Mouse (Mus musculus) heart, embryonic 14.5 days (tissue): ENCODE data around the gene Ecel1. TPM values are rescaled to one million over a fixed set of nuclear protein-coding genes. Genes with fewer than 3 reads are reported as not detected.

ENCODE experiments used
- ATAC-seq: fragments of 200-750 bp; cut with Nextera tagmentation; 2 replicates; pipeline ENCODE4 v1.8.0; 2017; ENCODE audit warnings: low read depth, moderate TSS enrichment; ENCODE audit not compliant: insufficient number of reproducible peaks, insufficient read depth, low FRiP score
- H3K27ac ChIP-seq, 2 experiments: fragments of 200-500 bp in 1 of 2; fragments of 300-500 bp in 1 of 2; sonication (generic) in 1 of 2; replicated peaks in 1 of 2; 2 replicates each; pipeline ENCODE4 v1.5.1; 2012 to 2014; ENCODE audit warnings: low read depth in 2 of 2, low read length in 2 of 2, control low read depth in 1 of 2, mild to moderate bottlenecking in 1 of 2, mixed read lengths in 1 of 2; ENCODE audit not compliant: control insufficient read depth in 1 of 2, insufficient read depth in 1 of 2
- H3K27me3 ChIP-seq: fragments of 300-500 bp; sonication (generic); 2 replicates; pipeline ENCODE4 v1.6.1; 2014; ENCODE audit warnings: mild to moderate bottlenecking, low read length, control low read depth; ENCODE audit not compliant: control insufficient read depth, insufficient read depth
- H3K36me3 ChIP-seq: fragments of 300-500 bp; sonication (generic); 2 replicates; pipeline ENCODE4 v1.6.1; 2014; ENCODE audit warnings: mild to moderate bottlenecking, control low read depth, low read length, mixed read lengths; ENCODE audit not compliant: control insufficient read depth, insufficient read depth
- H3K4me1 ChIP-seq, 2 experiments: fragments of 200-500 bp in 1 of 2; fragments of 300-500 bp in 1 of 2; sonication (generic) in 1 of 2; 2 replicates each; pipeline ENCODE4 v1.6.1; 2012 to 2014; ENCODE audit warnings: low read length in 2 of 2, control low read depth in 1 of 2, mixed read lengths in 1 of 2; ENCODE audit not compliant: control insufficient read depth in 2 of 2, insufficient read depth in 2 of 2
- H3K4me2 ChIP-seq: fragments of 300-500 bp; sonication (generic); 2 replicates; pipeline ENCODE4 v1.6.1; 2014; ENCODE audit warnings: mild to moderate bottlenecking, low read length
- H3K4me3 ChIP-seq, 2 experiments: fragments of 200-500 bp in 1 of 2; fragments of 300-500 bp in 1 of 2; sonication (generic) in 1 of 2; 2 replicates each; pipeline ENCODE4 v1.5.1; 2012 to 2014; ENCODE audit warnings: low read length in 2 of 2, mild to moderate bottlenecking in 2 of 2, control low read depth in 1 of 2, low read depth in 1 of 2, moderate library complexity in 1 of 2; ENCODE audit not compliant: control insufficient read depth in 1 of 2, insufficient read depth in 1 of 2
- H3K9ac ChIP-seq: fragments of 300-500 bp; sonication (generic); 2 replicates; pipeline ENCODE4 v1.6.1; 2014; ENCODE audit warnings: mild to moderate bottlenecking, low read length
- H3K9me3 ChIP-seq: fragments of 300-500 bp; sonication (generic); 2 replicates; pipeline ENCODE4 v1.6.1; 2016; ENCODE audit warnings: low read length, control low read depth; ENCODE audit not compliant: control insufficient read depth
- WGBS: fragments of 180-500 bp; shearing (Covaris S2); extraction: QIAGEN DNeasy Blood & Tissue Kit; methylation state at CpG from one replicate; pipeline ENCODE4 v1.1.7; 2014; 5-methylcytosine and 5-hydroxymethylcytosine counted together
- polyA plus RNA-seq: library from polyadenylated mRNA; unstranded; fragments of >200 nt; fragmentation: Nextera tagmentation; extraction: Ambion mirVana; gene quantifications from 2 replicates; pipeline ENCODE4 v1.2.1, GENCODE M21; 2014

Ecel1 gene
- polyA plus RNA-seq, 1 experiment from 2014 or later = 1.7 TPM

DNA sequence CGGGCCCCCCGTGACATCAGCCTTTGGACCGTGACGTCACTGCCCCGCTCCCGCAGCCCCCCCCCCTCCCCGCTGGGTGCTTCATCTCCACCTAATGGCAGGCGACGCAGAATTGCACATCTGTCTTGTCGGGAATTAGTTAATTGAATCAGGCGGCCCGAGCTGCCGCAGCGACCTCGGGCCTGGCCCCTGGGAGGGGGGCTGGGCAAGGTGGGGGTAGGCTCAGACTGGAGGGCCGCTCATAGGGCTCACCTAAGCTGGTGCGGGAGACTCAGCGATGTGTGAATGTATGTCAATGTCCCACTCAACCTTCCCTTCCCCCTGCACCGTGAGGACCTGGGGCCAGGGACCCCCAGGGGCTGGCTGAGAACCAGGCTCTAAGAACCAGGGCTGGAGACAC lies 14.1 kb upstream of the Ecel1 start:
- H3K27ac ChIP-seq = no peak overlapping the region
- peaks cover 4 to 5% of the 10 kb centered on the region in 2 experiments; a peak in 2 of 4 replicates for H3K4me1 ChIP-seq
- H3K4me3 ChIP-seq = no peak overlapping the region
- peak overlapping the region; percentile 8; the same call in 1 of the 2 replicates for H3K4me2 ChIP-seq
- ATAC-seq = no peak
- H3K9me3 ChIP-seq = no peaks in the 10 kb centered on the region
- H3K36me3 ChIP-seq = no peaks in the 10 kb centered on the region
- H3K9ac ChIP-seq = no peak overlapping the region
- peaks cover 87% of the 10 kb centered on the region for H3K27me3 ChIP-seq
- WGBS = 10% methylated on average over 19 of the region's 19 CpGs

GRCm38 (mm10) chr1:87164796-87165184 lies 8.5 kb upstream of the Ecel1 start:
- H3K4me2 ChIP-seq = no peak overlapping the region
- no peaks in the 10 kb centered on the region for H3K36me3 ChIP-seq
- 49% methylated on average over 9 of the region's 9 CpGs for WGBS
- no peaks in the 10 kb centered on the region; a peak in 1 of 4 replicates for H3K4me1 ChIP-seq
- H3K27me3 ChIP-seq = peaks cover 86% of the 10 kb centered on the region
- no peak overlapping the region for H3K27ac ChIP-seq
- no peaks in the 10 kb centered on the region for H3K9me3 ChIP-seq
- no peak for ATAC-seq
- no peak overlapping the region for H3K9ac ChIP-seq
- no peak overlapping the region for H3K4me3 ChIP-seq

- Histone ChIP-seq H3K27me3 (peaks cover 81% of the 10 kb centered on the region), H3K4me2 (no peak overlapping the region), H3K9me3 (no peaks in the 10 kb centered on the region), H3K4me3 (no peak overlapping the region), H3K36me3 (no peaks in the 10 kb centered on the region), H3K27ac (no peak overlapping the region), H3K4me1 (no peaks in the 10 kb centered on the region), H3K9ac (no peak overlapping the region)
- WGBS = 25% methylated on average over 11 of the region's 11 CpGs
- no peak for ATAC-seq
Measured at GRCm38 (mm10) chr1:87164164-87164795, 8.0 kb upstream of the Ecel1 start.

- H3K9ac ChIP-seq = no peak overlapping the region
- no peak overlapping the region for H3K4me3 ChIP-seq
Measured at GRCm38 (mm10) chr1:87159396-87159795, 3.1 kb upstream of the Ecel1 start.

GRCm38 (mm10) chr1:87155531-87156198 lies 656 bp downstream of the Ecel1 start:
- 0 out of 4 replicates have a peak, but pooled peaks cover 0 to 5% of the 10 kb centered on the region in 2 experiments for H3K4me1 ChIP-seq
- no peaks in the 10 kb centered on the region for H3K9me3 ChIP-seq
- ATAC-seq = no peak

More at GRCm38 (mm10) chr1:87159396-87159795, 3.1 kb upstream of the Ecel1 start:
- no peak for ATAC-seq
- Histone ChIP-seq H3K27ac (no peak overlapping the region), H3K4me2 (no peak overlapping the region), H3K27me3 (peaks cover 80% of the 10 kb centered on the region), H3K36me3 (no peaks in the 10 kb centered on the region), H3K4me1 (0 out of 4 replicates have a peak, but pooled peaks cover 0 to 4% of the 10 kb centered on the region in 2 experiments), H3K9me3 (no peaks in the 10 kb centered on the region)
- WGBS = 65% methylated on average over 3 of the region's 3 CpGs

DNA sequence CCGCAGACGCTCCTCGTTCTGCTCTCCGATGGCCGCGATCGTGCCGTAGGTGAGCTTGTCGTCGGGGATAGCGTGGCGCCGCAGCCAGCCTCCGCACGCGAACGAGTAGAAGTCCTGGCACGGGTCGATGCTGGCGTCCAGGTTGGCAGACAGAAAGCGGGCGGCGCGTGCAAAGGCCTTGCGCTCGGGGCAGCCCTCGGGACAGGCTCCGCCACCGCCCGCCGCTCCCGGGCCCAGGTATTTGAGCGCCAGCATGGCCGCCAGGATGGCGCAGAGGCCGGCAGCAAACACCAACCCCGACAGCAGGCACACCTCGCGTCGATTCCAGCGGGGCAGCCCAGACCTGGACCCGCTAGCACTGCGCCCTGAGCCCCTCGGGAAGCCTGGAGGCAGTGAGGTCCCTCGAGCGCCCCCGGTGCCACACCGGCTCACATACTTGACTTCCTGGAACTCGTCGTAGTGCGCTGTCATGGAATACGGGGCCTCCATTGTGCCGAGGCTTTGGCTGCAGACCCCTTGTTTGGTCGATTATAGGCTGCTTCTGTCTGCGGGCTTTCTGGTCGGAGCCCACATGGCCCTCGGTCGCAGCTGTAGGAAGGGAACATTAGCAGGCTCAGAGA lies 1.7 kb downstream of the Ecel1 start:
- H3K36me3 ChIP-seq = no peaks in the 10 kb centered on the region
- H3K27ac ChIP-seq = no peak overlapping the region
- peak overlapping the region; percentile 27 to 32 for H3K4me3 ChIP-seq
- no peak overlapping the region for H3K9ac ChIP-seq
- H3K9me3 ChIP-seq = no peaks in the 10 kb centered on the region
- peak overlapping the region; percentile 56 for H3K4me2 ChIP-seq
- H3K27me3 ChIP-seq = peaks cover 93% of the 10 kb centered on the region
- ATAC-seq = no peak
- 0 out of 4 replicates have a peak, but pooled peaks cover 0 to 5% of the 10 kb centered on the region in 2 experiments for H3K4me1 ChIP-seq
- 2% methylated on average over 58 of the region's 58 CpGs for WGBS

More at GRCm38 (mm10) chr1:87155531-87156198, 656 bp downstream of the Ecel1 start:
- Histone ChIP-seq H3K9ac (no peak overlapping the region), H3K36me3 (no peaks in the 10 kb centered on the region), H3K4me3 (peak overlapping the region; percentile 33 to 41), H3K27ac (no peak overlapping the region), H3K27me3 (peaks cover 91% of the 10 kb centered on the region), H3K4me2 (peak overlapping the region; percentile 66)
- WGBS = under 1% methylated on average over 40 of the region's 56 CpGs

GRCm38 (mm10) chr1:87153776-87154500 lies 2.4 kb downstream of the Ecel1 start:
- WGBS = 2% methylated on average over 72 of the region's 72 CpGs
- H3K9ac ChIP-seq = no peak overlapping the region
- no peak for ATAC-seq

More at GRCm38 (mm10) chr1:87153776-87154500, 2.4 kb downstream of the Ecel1 start:
- Histone ChIP-seq H3K9me3 (no peaks in the 10 kb centered on the region), H3K36me3 (no peaks in the 10 kb centered on the region), H3K27me3 (peaks cover 97% of the 10 kb centered on the region), H3K4me3 (peak overlapping the region; percentile 27 to 32), H3K4me2 (peak overlapping the region; percentile 56), H3K27ac (no peak overlapping the region), H3K4me1 (0 out of 4 replicates have a peak, but pooled peaks cover 0 to 5% of the 10 kb centered on the region in 2 experiments)
